Mouse (Mus musculus) lung, postnatal 0 days (tissue): Measurements from ENCODE around the gene Gm20767. TPM values are rescaled to one million over a fixed set of nuclear protein-coding genes. Genes with fewer than 3 reads are reported as not detected.
"Not testable (repeated sequence)": the region's sequence is repeated elsewhere in the genome, so short reads cannot be mapped to it uniquely, and the experiment has no call there.

ENCODE experiments used
- ATAC-seq: fragments of 200-750 bp; cut with Nextera tagmentation; 2 replicates; pipeline ENCODE4 v1.8.0; 2017; ENCODE audit warnings: moderate library complexity
- DNase-seq: peaks from one replicate; pipeline ENCODE4 v3.0.0-alpha.2; 2016; ENCODE audit warnings: low spot score
- H3K27ac ChIP-seq: fragments of 300-500 bp; sonication (generic); 2 replicates; pipeline ENCODE4 v1.5.1; 2014; ENCODE audit warnings: antibody characterized with exemption, mild to moderate bottlenecking, low read length, mixed read lengths
- H3K27me3 ChIP-seq: fragments of 300-500 bp; sonication (generic); replicated peaks from 2 replicates; pipeline ENCODE4 v1.6.1; 2014; ENCODE audit warnings: low read length, mixed read lengths; ENCODE audit not compliant: insufficient read depth
- H3K36me3 ChIP-seq: fragments of 300-500 bp; sonication (generic); 2 replicates; pipeline ENCODE4 v1.6.1; 2014; ENCODE audit warnings: low read length, mixed read lengths; ENCODE audit not compliant: insufficient read depth
- H3K4me1 ChIP-seq: fragments of 300-500 bp; sonication (generic); 2 replicates; pipeline ENCODE4 v1.6.1; 2014; ENCODE audit warnings: antibody characterized with exemption, low read depth, low read length, mixed read lengths; ENCODE audit not compliant: insufficient read depth
- H3K4me2 ChIP-seq: fragments of 300-500 bp; sonication (generic); replicated peaks from 2 replicates; pipeline ENCODE4 v1.6.1; 2014; ENCODE audit warnings: low read depth, mild to moderate bottlenecking, low read length, moderate library complexity, mixed read lengths
- H3K4me3 ChIP-seq: fragments of 300-500 bp; sonication (generic); 2 replicates; pipeline ENCODE4 v1.5.1; 2014; ENCODE audit warnings: low read depth, low read length
- H3K9ac ChIP-seq: fragments of 300-500 bp; sonication (generic); replicated peaks from 2 replicates; pipeline ENCODE4 v1.6.1; 2014; ENCODE audit warnings: low read depth, mild to moderate bottlenecking
- H3K9me3 ChIP-seq: fragments of 300-500 bp; sonication (generic); 2 replicates; pipeline ENCODE4 v1.6.1; 2016; ENCODE audit warnings: low read length, mixed read lengths
- WGBS: fragments of 180-500 bp; shearing (Covaris S2); extraction: QIAGEN DNeasy Blood & Tissue Kit; methylation state at CpG from one replicate; pipeline ENCODE4 v1.1.7; 2014; 5-methylcytosine and 5-hydroxymethylcytosine counted together
- polyA plus RNA-seq: library from polyadenylated mRNA; unstranded; fragments of >200 nt; fragmentation: Nextera tagmentation; extraction: Ambion mirVana; gene quantifications from 2 replicates; pipeline ENCODE4 v1.2.1, GENCODE M21; 2015

Gene Gm20767
- polyA plus RNA-seq, 1 experiment from 2014 or later, result not detected

DNA sequence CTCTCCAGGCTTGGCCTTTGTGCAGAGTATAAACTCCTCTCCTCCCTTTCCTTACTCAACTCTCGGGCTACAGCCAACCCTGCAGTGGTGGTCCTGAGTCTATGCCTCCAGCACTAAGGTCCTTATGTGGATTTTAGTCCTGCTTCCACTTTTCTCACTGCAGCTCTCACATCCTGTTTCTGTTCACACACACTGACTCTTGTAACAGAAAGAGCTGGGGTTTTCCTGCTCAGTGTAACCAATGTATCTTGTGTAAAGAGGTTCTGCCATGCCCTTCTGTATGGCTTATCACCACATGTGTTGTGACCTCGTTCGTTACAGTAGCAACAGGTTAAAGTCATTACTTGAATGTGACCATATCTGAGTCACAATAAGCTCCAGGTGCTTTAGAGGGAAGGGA is 10.5 kb downstream of the Gm20767 start:
- not testable (repeated sequence) for H3K4me2 ChIP-seq, H3K4me1 ChIP-seq, H3K36me3 ChIP-seq, H3K9ac ChIP-seq, H3K27me3 ChIP-seq, ATAC-seq, H3K4me3 ChIP-seq, DNase-seq, H3K27ac ChIP-seq, H3K9me3 ChIP-seq
- WGBS, result 60% methylated on average over 3 of the region's 3 CpGs

DNA sequence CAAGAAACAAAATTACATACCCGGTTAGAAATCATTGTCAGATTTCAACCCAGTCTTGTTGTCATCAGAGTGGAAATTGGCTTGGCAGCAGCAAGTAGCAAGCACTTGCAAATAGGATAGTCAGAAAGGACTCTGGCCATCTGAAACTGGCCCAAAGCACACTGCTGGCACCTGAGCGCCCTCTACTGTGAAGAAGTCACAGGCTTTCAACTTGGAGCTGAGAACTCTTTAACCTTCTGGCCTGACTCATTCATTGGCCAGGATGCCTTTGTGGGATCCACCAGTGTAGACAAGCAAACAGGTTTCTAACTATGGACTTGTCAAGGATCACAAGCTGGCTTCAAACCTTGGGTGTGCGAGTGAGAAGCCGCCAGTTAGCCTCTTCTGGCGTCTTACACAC is 28.3 kb downstream of the Gm20767 start:
- H3K4me3 ChIP-seq, H3K27me3 ChIP-seq, DNase-seq, H3K27ac ChIP-seq, ATAC-seq, H3K4me1 ChIP-seq, H3K9me3 ChIP-seq, H3K9ac ChIP-seq, H3K36me3 ChIP-seq, H3K4me2 ChIP-seq: not testable (repeated sequence)
- 38% methylated on average over 5 of the region's 5 CpGs for WGBS

- not testable (repeated sequence) for H3K9me3 ChIP-seq, ATAC-seq, DNase-seq, H3K27ac ChIP-seq, H3K4me2 ChIP-seq, H3K4me1 ChIP-seq, H3K36me3 ChIP-seq, H3K9ac ChIP-seq, H3K27me3 ChIP-seq, H3K4me3 ChIP-seq
- 70% methylated on average over 4 of the region's 4 CpGs for WGBS
These were observed 32.1 kb downstream of the Gm20767 start, which contains the start of gene Gm21818 for GRCm38 (mm10) chr13:120172133-120172532. TSS of gene Gm21818 (plus strand) at chr13:120172433.

- 70% methylated on average over 7 of the region's 8 CpGs for WGBS
- not testable (repeated sequence) for ATAC-seq
These were observed 56.3 kb downstream of the Gm20767 start for GRCm38 (mm10) chr13:120196189-120196821.

More at GRCm38 (mm10) chr13:120196189-120196821, 56.3 kb downstream of the Gm20767 start:
- not testable (repeated sequence) for H3K4me3 ChIP-seq, H3K27me3 ChIP-seq, DNase-seq, H3K9ac ChIP-seq, H3K27ac ChIP-seq, H3K36me3 ChIP-seq, H3K9me3 ChIP-seq, H3K4me2 ChIP-seq, H3K4me1 ChIP-seq

Other genes starting within 250 kb of the Gm20767 start
- gene Tcstv1, start 245.5 kb upstream of the Gm20767 start, polyA plus RNA-seq, result not detected in 2 replicates
- gene Gm21761, start 211.0 kb upstream of the Gm20767 start, polyA plus RNA-seq, result not detected in 2 replicates
- gene B020031M17Rik, start 189.4 kb upstream of the Gm20767 start, polyA plus RNA-seq, result not detected in 2 replicates
- not detected in 2 replicates for gene Gm36079, start 113.2 kb upstream of the Gm20767 start, polyA plus RNA-seq
- 0.38 and 0.54 TPM in 2 replicates for gene Gm21188, start 88.1 kb upstream of the Gm20767 start, polyA plus RNA-seq
- gene Gm21818, start 32.2 kb downstream of the Gm20767 start, polyA plus RNA-seq, result not detected in 2 replicates
- gene Gm21762, start 75.7 kb downstream of the Gm20767 start, polyA plus RNA-seq, result not detected in 2 replicates
- not detected in 2 replicates for gene Gm21731, start 98.9 kb downstream of the Gm20767 start, polyA plus RNA-seq
- gene AF067061, start 122.9 kb downstream of the Gm20767 start, polyA plus RNA-seq, result not detected in 2 replicates
- gene BC147527, start 160.1 kb downstream of the Gm20767 start, polyA plus RNA-seq, result 0.36 and 0.46 TPM in 2 replicates
- not detected in 2 replicates for gene Tcstv3, start 176.6 kb downstream of the Gm20767 start, polyA plus RNA-seq